Mouse (Mus musculus) adrenal gland, postnatal 25 days (tissue): ENCODE measurements around the gene Mdh2. TPM values are rescaled to one million over a fixed set of nuclear protein-coding genes. Genes with fewer than 3 reads are reported as not detected.

ENCODE experiments used
- DNase-seq: peaks from one replicate; pipeline ENCODE4 v3.0.0; 2021; ENCODE audit warnings: mixed read lengths
- long read RNA-seq: library from polyadenylated mRNA; stranded (forward); transcript quantifications from one replicate; pipeline ENCODE4 v2.0.0, GENCODE M21; 2021
- total RNA-seq: library from RNA; stranded (reverse); gene quantifications from 2 replicates; pipeline ENCODE4 v1.2.3, GENCODE M21; 2021

Gene Mdh2
- 408 and 463 TPM in 2 replicates for total RNA-seq
- long read RNA-seq, transcript Mdh2-201 (9 exons, 1,456 nt), result major isoform, 410 of 536 reads
- long read RNA-seq, partial matches to known transcripts, result 111 of 536 reads
- long read RNA-seq, other reads (novel, unspliced or antisense), result 14 of 536 reads

DNA sequence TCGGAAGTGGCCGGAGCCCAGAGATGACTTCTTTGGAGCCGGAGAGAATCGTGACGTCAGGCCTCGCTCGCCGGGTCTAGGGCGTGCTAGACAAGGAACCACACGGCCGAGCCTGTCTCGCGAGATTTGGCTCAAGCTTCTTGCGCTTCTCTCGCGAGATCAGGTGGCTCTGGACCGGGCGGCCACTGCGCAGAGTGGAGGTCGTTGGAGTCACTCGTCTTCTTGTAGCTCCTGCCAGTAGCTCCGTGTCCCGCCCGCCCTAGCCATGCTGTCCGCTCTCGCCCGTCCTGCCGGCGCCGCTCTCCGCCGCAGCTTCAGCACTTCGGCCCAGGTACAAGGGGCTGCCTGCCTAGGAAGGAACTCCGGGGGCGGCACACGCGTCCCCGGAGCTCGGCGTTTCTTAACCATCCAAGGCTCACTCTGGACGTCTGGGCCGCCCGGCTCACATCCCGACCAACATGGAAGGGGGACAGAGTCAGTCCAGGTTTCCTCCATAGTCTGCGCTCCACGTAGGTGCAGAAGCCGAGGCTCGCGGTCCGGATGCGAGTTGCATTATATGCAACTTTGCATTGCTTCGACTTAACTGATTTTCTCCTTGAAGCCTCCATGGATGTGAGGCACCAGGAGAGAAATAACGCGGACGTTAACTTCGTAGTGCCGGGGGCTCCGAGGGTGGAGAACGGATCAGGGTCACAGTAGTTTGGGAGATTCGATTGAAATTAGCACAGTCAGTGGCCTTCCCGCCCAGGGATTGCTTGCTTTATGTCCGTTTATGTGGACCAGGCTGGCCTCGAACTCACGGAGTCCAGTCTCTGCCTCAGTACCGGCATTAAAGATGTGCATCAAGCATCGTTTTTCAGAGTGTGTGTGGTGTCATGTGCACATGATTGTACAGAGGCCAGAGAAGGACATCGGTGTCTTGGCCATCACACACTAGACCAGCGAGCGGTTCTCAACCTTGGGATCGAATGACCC is at the start of gene Mdh2:
Mdh2 (plus strand) TSS at position 10 of the 975 bp plus-strand sequence.
- peak; percentile 99 for DNase-seq

DNA sequence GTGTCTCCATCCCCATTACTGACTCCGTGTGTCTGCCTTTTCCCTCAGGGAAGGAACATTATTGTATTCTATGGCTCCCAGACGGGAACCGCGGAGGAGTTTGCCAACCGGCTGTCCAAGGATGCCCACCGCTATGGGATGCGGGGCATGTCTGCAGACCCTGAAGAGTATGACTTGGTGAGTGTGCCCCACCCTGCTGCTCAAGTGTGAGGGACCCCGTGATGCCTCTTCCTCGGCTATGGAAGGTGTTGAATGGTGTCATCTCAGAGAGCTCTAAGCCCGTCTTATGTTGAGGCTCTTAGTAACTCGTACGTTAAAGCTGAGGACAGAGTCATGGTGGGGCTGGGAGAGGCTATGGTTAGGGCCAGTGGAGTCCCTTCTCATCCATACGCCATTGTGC is 48.9 kb upstream of the Mdh2 start:
- no peak for DNase-seq

DNA sequence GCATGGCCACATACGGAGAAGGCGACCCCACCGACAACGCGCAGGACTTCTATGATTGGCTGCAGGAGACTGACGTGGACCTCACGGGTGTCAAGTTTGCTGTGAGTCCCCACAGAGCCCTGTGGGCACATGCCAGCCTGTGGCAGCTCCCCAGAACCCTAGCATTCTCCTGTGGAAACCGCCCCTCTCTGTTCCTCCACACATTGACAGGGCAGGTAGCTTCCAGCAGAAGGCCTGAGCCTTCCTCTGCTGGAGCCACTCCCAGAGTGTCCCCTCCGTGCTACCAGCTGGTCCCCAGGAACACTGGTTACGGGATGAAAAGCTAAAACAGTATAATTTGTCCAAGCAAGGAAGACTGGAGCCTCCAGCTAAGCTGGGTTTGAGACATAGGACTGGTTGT is 48.0 kb upstream of the Mdh2 start:
- DNase-seq, result no peak

DNA sequence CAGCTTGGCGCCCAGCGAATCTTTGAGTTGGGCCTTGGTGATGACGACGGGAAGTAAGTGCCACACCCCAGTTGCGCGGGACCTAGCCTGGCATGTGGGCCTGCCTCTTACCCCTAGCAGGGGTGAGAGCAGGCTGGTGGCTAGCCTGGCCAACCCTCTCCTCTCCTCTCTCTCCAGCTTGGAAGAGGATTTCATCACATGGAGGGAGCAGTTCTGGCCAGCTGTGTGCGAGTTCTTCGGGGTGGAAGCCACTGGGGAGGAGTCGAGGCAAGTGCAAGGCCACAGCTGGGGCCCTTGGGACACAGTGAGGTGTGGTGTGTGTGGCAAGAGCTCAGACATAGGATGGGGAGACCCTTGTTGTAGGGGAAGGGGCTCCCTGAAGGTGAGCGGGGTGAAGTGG is 47.4 kb upstream of the Mdh2 start:
- no peak for DNase-seq

DNA sequence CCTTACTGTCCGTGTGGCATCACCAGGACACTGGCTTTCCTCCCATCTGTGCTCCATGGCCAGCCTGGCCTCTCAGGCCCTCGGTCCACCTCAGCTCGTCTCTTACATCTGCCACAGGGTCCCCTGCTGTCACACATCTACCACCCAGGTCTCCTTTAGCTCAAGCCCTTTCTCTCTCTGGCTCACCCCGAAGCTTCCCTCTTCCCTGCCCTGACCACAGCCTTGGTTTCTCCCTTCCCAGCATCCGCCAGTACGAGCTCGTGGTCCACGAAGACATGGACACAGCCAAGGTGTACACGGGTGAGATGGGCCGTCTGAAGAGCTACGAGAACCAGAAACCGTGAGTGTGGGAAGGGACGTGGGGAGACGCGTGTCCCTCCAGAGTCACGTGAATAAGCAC is 47.0 kb upstream of the Mdh2 start:
- DNase-seq, result no peak

DNA sequence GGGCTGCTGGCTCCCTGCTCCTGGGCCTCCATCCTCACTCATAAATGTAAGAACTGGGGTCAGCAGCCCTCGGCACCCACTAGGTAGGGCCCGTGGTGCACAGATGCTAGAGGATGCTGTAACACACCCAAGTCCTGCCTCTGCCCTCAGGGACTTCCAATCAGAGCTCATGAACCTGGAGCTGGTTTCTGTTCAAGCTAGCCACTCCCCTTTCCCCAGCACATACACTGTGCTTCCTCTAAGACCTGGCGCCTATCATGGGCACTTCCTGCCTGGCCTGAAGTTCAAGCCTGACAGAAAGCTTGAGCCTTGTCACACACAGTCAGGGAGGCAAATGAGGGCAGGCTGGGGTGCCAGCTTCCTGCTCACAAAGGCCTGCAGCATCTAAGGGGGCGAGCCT is 45.2 kb upstream of the Mdh2 start:
- DNase-seq, result no peak

DNA sequence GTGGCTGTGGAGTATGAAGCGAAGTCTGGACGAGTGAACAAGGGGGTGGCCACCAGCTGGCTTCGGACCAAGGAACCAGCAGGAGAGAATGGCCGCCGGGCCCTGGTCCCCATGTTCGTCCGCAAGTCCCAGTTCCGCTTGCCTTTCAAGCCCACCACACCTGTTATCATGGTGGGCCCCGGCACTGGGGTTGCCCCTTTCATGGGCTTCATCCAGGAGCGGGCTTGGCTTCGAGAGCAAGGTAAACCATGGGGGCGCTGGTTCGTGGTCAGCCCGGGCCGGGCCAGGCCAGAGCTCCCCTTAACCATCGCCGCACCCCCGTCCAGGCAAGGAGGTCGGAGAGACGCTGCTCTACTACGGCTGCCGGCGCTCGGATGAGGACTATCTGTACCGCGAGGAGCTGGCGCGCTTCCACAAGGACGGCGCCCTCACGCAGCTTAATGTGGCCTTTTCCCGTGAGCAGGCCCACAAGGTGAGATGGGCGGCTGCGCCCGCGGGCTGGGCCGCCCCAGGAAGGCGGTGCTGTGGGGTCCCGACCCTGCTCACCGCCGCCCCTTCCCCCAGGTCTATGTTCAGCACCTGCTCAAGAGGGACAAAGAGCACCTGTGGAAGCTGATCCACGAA is 44.1 kb upstream of the Mdh2 start:
- no peak for DNase-seq

DNA sequence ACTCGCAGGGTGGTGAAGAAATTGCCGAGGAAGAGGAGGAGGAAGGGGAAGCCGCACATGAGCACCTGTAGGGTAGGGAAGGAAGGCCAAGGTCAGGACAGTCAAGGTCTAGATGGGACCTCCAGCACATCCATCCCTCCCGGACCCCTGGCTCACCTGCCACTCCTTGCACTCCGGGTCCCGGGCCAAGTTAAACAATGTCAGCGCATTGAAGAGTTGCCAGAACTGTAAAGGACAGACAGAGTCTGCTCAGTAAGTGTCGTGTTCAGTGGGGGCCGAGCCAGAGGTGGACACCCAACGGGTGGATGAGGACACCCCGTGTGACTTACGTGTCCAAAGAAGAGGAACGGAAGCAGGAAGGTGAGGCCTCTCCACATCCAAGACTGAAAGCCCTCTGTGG is 42.5 kb upstream of the Mdh2 start:
- no peak for DNase-seq

DNA sequence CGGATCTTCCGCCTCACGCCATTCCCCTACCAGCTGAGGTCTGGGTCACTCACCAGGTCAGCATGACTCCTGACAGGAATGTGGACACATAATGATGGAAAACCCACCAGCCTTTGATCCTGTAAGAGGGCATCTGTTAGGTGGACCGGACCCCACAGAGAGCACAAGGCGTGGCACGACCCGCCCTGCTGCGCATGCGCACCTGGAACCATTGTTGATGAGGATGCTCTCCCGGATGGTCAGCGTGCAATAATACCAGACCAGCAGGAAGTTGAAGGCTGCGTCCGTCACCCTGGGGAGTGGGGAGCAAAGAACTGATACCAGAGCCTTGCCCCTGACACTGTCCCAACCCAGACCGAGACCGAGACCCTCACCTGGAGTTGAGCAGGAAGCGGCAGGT is 41.7 kb upstream of the Mdh2 start:
- DNase-seq, result no peak

DNA sequence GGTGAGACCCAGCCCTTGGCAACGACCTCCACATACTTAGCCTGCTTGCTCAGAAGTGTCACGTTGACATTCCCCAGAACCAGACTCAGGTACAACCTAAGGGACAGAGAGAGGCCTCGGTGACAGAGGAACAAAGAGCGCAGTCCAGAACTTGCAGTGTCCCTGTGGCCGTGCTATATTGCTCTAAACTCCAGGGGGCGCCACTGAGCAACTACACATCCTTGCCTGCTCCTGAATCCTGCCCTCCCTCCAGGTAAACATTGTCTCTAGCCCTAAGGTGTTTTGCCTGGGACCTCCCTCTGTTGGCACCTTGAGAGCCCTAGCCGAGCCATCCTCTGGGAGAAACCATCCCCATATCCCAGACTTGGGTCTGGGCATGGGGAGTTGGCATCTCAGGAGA is 41.1 kb upstream of the Mdh2 start:
- no peak for DNase-seq

DNA sequence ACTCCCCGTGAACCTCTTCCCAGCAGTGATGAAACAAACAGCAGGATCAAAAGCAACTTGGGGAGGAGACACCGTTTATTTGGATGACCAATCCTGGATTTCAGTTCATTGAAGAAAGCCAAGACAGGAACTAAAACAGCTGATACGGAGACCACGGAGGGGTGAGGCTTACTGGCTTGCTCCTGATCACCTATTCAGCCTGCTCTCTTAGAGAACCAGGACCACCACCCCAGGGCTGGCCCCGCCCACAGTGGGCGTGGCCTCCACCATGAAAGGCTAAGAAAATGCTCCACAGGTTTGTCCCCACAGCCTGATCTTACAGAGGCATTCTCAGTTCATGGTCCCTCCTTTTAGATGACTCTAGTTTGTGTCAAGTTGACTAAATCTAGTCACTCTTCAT is 40.0 kb upstream of the Mdh2 start:
- DNase-seq, result no peak

DNA sequence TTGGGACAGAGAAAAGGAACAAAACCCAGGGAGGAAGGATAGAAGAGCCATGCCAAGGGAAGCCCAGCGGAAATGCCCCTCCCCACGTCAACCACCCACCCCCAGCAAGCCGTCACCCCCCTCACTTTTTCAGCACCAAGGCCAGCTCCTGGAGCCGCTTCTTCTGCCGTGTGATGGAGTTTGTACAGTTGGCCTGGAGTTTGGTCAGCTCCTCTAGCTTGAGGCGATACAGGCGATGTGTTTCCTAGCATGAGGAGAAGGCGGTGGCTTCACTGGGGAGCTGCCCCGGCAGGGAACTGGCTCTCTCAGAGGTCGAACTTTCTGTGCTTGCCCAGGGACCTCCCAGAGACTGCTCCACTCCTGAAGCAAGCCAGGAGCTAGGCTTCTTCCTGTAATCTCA is 36.1 kb upstream of the Mdh2 start:
- DNase-seq, result no peak

DNA sequence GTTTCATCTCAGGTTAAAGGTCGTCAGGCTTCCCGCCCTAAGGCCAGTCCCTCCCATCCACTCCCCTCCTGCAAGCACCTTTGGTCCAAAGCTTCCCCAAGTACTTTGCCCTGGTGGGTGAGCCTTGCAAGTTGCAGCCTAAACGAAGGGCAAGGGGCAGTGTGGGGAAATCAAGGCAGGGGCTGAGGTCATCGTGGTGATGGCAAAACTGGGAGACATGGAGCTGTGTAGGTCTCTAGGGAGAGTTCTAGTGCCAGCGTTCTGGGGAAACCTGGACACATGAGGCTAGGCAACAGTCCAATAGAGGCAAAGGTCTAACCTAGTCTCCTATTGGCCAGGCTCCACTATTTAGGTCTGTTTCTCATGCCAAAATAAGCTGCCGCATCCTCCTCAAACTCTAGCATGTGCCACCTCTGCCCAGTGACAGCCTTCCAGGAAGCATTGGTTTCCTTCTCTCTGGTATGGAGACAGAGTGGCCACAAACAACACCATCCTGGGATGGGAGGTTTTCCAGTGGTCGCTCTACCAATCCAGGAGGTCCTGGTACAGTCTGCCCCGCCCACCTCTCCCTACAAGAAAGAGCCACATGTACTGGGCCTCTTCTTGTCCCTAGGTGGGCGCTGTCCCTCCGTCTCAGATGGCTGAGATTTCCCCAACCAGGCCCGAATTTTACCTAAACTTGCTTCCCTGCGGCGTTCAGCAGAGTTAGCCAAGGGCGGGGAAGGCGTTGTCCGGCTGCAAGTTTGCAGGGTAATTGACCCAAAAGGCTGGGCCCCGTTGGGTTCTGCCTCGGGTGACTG is 35.1 kb upstream of the Mdh2 start:
- DNase-seq, result no peak

DNA sequence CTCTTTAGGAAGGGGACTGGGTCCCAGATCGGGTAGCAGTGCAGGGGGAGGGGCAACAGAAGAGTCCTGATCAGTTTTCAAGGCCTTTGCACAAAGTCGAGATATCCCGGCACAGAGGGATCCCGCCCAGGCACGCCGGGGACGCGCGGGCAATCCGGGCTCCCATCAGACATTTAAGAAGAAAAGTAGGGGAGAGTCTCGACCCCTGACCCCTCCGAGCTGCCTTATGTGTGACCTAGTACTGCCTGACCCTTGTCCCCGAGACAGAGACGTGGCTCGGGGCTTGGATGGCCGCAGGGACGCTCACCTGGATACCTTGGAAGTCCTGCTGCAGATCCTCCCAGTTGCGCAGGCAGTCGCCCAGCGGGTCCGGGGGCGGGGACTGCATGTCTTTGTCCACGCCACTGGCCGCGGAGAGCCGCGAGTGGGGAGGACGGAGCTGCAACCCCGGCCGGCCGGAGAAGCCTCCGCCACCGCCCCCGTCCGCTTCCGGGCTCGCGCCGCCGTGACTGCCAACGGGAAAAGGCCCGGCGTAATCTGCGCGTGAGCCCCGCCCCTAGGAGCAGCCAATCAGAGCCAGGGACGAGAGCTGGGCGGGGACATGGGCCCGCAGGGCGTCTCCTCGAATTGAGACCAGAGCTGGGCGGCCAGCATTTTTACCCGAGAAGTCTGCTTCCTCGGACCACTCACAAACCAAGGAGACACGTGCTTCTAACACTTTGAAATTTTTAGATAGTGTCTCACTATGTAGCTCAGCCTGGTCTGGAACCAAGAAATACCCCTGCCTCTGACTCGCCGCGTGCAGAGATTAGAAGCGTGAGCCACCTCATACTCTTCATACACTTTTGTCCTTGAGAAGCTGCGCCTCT is 34.3 kb upstream of the Mdh2 start, which contains the start of gene Tmem120a:
Tmem120a (minus strand) TSS at position 708 of the 869 bp plus-strand sequence.
- peak; percentile 96 for DNase-seq

DNA sequence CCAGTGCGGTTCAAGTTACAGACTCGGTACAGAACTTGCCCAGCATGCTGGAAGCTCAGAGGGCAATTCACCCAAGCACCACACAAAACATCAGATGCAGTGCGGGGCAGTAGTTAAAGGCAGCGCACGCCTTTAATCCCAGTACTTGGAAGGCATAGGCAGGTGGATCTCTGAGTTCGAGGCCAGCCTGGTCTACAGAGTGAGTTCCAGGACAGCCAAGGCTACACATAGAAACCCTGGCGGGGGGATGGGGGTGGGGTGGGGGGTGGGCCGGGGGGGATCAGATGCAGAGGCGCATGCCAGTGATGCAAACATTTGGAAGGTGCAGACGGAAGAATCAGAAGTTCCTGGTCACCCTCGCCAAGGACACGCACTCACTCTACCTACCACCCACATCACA is 33.5 kb upstream of the Mdh2 start:
- no peak for DNase-seq

DNA sequence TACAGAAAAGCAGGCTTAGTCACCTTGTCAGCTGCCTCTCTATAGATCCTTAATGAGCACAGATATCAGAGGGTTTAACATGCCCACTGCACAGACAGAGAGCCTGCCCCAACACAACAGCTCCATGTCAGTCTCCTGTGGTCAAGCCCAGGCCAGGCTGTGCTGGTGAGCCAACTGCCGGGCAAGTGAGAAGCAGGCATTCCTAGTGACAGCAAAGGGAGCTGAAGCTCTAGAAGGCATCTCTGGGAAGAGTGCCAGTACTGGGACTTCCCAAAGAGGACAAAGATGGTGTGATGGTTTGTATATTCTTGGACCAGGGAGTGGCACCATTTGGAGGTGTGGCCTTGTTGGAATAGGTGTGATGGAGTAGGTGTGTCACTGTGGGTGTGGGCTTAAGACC is 27.2 kb upstream of the Mdh2 start:
- no peak for DNase-seq

DNA sequence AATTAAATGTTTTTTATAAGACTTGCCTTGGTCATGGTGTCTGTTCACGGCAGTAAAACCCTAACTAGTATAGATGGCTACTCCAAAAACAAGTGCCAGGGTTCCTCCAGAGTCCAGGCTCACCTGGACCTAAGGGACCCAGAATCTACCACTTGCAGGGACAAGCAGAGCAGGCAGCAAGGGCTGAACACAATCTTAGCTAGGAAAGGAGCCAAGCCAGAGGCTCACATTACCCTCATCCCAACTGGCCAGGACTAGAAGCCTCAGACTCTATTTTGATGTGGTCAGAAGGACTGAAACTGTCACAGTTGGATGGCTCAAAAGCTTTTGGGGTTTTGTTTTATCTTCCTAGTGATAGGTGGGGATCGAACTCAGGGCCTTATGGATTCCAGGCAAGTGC is 26.7 kb upstream of the Mdh2 start:
- DNase-seq, result no peak

DNA sequence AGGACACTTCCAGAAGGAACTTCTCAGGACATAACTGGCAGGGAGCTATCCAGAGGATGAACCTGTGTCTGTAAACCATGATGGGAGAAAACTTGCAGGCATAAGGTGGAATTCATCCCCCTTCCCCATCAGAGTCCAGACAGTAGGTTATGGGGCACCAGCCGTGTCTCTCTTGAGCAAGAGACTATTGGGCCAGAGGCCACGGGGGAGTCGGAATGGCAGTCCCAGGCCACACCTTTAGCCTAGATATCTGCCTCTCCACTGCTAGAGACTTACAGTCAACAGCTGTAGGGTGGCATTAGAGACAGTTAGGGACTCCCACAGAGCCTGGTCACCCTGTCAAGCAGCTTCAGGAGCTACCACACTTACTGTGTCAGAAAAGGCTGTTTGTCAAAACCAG is 16.4 kb upstream of the Mdh2 start:
- peak; percentile 22 for DNase-seq

DNA sequence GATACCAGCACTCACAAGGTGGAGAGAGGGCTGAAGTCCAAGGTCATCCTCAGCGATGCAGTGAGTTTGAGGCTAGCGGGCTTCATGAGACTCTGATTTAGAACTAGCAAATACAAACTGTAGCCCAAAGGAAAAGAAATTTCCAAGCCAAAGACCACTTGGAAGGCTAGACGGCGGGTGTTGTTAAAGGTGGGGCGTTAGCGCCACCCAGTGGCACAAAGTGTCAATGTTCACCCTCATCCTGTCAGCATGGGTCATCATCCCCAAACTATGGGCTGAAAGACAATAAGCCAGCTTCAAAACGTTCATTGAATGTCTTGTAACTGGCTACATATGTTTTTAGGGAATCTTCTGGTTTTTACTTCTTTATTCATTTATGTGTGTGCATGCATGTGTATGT is 14.8 kb upstream of the Mdh2 start:
- DNase-seq, result peak; percentile 71

DNA sequence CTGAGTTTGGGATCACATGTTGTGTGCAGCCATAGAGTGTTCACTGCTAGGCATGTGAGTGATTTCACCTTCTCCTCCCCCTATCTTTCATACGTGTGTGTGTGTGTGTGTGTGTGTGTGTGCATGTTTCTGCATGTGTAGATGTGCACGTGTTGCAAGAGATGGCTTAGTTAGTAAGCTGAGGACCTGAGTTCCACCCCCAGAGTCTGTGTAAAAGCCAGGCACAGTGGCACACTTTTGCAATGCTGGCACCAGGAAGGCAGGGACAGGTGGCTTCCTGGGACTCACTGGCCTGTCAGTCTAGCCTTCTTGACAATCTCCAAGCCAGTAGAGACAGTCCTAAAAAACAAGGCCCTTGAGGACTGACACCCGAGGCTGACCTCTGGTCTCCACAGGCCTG is 13.3 kb upstream of the Mdh2 start:
- DNase-seq, result no peak

DNA sequence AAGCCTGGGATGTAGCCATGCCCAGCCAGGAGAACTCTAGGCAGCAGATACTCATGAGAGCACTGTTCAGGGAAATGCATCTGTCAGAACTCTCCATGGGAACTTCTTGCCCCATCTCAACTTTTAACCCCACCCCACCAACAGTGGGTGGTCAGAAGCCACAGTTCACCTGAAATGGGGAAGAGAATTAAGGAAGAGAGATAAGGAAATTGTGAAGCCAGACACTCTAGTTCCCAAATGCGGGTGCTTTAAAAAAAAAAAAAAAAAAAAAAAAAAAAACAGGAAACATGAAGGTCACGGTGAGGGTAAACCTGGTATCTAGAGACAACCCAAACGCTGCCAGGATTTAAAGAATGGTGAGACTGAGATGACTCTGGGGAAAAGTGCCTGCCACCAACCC is 5.8 kb upstream of the Mdh2 start:
- no peak for DNase-seq

DNA sequence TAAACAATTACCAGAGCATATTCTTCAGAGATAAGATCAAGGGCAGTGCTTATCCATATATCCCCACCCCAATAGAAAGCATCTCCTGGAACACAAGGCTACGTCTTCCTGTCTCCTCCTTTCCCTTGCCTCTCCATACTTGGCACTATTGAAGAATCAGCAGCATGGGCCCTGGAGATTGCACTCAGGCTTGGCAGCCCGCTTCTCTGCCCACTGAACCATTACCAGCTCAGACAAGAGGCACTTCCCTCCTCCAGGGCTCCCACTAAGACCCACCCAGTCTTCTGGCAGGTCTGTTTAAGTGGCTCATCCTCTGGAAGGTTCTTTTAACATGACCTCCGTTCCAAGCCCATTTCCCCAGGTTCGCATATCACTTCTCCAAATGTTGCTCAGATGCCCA is 1.7 kb upstream of the Mdh2 start:
- DNase-seq, result no peak
